Mouse (Mus musculus) adrenal gland (tissue): ENCODE results near the gene Dapk2.

ENCODE experiments used
- intact Hi-C: fragments of 180-260 bp; cut with DNase I; formaldehyde crosslinking; loops from one replicate; pipeline ENCODE4 v1.15.1; 2025

The Dapk2 gene

DNA sequence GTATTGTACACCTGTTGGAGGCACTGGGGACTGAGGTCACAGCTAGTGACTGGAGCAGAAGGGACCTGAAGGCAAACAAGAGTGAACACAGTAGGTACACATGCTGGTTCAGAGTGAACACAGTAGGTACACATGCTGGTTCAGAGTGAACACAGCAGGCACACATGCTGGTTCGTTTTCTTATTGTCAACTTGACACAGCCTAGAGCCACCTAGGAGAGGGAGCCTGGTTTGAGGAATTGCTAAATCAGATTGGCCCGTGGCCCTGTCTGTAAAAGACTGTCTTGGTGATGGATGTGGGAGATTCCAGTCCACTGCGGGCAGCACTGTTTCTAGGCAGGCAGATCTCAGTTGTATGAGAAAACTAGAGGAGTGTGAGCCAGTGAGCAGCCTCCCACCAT is 25.0 kb downstream of the Dapk2 start:
- intact Hi-C loops = no loop called here

DNA sequence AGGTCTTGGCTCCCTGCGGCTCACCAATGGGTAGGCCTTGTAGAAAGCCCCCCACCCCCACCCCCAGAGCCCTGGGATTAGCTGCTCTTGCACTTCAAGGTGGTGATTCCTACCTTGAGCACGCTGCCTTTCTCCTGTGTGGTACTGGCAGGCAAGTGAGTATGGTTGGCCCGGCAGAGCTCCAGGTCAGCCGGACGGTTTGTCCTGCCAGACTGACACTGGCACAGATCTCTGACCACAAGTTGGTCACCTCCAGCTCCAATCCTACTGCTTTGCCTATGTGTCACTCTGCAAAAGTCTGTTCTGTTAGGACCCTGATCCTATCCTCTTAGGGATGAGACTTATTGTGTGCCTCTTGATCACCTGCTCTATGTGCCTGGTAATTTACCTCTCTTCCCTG is 26.5 kb downstream of the Dapk2 start:
- intact Hi-C loops = no loop called here

GRCm38 (mm10) chr9:66186426-66186825 is 28.4 kb downstream of the Dapk2 start:
- intact Hi-C loops = no loop called here

- intact Hi-C loops = no loop called here
Observed at GRCm38 (mm10) chr9:66189026-66189425, 31.0 kb downstream of the Dapk2 start.

DNA sequence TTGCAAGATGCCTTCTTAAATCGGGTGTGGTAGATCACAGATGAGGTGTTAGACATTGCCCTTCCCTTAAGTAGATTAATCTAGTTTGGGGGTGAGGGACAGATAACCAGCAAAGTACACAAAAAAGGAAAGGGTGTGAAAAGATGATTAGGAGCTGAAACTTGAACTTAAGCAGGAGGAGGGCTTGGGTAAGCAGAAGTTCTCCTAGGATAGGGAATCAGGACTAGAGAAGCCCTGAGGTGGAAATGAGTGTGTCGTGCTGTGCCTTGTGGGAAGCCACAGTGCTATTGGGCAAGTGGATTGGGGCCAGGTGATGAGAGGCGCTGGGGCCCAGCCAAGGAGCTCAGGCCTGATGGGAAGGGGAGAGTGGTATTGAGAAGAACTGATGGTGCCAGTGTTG is 36.0 kb downstream of the Dapk2 start:
- intact Hi-C loops = no loop called here

DNA sequence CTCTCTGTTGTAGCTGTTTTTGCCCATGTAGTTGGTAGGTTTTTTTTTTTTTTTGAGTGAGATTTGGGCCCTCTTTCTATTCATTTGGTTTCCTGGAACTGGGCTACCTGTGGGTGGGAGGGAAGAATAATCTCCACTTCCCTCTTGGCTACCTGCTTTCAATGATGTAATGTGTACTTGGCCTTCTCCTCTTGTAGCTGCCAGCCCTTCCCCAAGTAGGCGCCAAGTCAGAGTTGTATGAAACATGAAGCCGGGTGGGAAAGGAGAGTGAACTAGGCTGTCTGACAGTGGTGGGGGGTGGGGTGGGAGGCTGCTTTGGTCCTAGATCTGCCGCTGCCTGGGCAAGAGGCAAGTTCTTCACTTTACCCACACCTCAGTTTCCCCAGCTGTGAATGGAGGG is 38.5 kb downstream of the Dapk2 start:
- intact Hi-C loops = no loop called here

- intact Hi-C loops = no loop called here
Observed at GRCm38 (mm10) chr9:66198533-66198932, 40.5 kb downstream of the Dapk2 start.

DNA sequence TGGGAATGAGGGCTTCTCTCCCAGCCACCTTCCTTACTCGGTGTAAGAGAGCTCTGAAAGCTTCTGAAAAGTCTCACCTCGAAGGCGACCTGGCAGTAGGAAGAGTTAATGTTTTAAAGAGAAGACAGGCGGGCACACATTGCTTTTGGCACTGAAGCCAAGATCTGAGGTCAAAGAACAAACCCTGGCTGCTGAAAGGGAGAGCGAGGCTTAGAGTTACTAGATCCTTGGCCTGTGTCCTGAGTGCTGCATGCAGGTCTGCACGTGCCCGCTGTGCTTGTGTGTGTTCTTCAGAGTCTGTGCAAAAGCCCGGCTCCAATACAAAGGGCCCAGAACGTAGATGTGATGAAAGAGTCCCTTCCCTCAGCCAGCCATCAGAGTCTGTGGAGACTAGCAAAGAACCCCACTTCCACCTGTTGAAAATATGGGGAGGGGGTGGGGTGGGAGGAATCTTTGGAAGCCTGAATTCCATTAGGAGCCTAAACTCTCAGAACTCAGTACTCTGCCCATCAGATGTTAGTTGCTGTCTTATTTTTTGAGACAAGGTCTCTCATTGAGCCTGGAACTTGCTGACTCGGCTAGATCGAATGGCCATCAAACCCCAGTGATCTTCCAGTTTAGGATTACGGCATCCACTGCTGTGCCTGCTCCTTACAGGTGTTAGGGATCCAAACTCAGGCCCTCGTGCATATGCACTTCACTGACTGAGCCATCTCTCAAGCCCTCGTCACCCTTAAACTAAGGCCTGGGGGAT is 41.8 kb downstream of the Dapk2 start:
- intact Hi-C loops = no loop called here

GRCm38 (mm10) chr9:66200411-66200789 is 42.4 kb downstream of the Dapk2 start:
- intact Hi-C loops = no loop called here

DNA sequence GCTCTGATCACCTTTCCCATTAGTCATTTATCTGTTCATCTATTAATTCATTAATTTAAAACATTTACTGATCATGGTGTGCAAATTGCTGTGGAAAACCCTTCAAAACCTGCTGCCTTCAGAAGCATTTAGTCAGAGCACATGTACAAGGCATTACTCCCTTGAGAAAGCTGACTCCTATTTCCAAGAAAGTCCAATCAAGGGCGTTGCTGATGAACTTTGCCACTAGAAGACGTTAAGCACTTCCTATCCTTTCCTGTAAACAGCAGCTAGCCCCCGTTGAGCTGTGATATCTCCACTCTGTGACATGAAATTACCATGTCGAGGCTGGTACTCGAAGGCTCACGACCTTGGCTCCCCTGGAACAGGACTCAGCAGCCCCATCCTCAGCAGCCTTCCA is 43.6 kb downstream of the Dapk2 start:
- intact Hi-C loops = no loop called here

DNA sequence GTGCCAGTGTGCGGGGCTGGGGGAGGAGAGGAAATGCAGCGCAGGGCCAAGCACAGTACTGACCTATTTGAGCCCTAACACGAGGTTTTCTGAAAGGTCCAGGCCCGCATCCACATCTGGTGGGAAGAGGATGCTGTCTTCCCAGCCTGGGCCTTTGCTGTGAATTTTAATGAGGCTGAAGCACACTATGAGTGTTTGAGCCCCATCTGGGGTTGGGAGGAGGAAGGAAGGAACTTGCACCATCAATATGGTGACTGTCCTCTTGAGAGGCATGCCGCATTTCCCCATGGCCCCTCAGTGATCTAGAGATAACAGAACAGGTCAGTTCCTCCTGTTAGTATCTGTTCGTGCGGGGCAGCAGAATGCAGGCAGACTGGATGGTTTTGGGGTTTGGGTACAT is 44.4 kb downstream of the Dapk2 start:
- intact Hi-C loops = no loop called here

GRCm38 (mm10) chr9:66205702-66206101 is 47.7 kb downstream of the Dapk2 start:
- intact Hi-C loops = no loop called here

- intact Hi-C loops = no loop called here
Observed at GRCm38 (mm10) chr9:66206825-66207224, 48.8 kb downstream of the Dapk2 start.

GRCm38 (mm10) chr9:66211420-66211819 is 53.4 kb downstream of the Dapk2 start:
- intact Hi-C loops = no loop called here

- intact Hi-C loops = no loop called here
Observed at GRCm38 (mm10) chr9:66212088-66212487, 54.1 kb downstream of the Dapk2 start.

DNA sequence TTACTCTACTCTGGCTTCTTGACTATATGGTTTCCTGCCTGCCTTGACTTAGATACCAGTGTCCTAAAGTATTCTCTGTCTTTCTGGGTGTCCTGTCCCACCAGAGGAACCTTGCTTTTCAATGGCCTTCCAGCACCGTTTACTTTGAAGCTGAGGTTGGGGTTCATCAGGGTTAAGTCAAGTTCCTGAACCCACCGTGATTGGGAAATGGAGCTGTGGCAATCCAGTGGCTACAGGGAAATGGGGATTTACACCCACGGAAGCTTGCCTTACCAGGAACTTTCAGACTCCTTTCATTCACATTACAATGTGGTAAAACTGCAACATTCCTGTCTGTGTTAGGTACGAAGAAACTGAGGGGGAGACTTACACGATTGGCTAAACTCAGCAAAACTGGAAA is 54.8 kb downstream of the Dapk2 start:
- intact Hi-C loops = no loop called here

GRCm38 (mm10) chr9:66213386-66214032 is 55.5 kb downstream of the Dapk2 start:
- intact Hi-C loops = no loop called here

- intact Hi-C loops = no loop called here
Observed at GRCm38 (mm10) chr9:66215551-66215950, 57.5 kb downstream of the Dapk2 start.

DNA sequence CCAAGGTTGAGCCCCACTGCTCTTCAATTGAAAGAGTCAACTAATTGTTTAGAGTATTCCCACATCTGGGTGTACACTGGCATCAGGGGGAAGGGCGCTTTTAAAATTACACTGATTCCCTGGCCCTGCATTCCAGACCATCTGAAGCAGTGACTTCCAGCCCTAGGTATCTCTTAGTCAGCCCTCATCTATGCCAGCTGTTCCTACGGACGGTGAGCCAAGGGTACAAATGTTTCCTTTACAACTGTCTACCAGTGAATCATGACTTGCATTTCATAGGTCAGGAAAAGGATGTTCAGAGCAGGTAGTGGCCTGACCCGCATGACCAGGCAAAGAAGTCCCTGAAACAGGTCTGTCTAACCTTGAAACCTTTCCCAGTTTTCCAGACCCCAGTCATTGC is 59.9 kb downstream of the Dapk2 start:
- intact Hi-C loops = no loop called here

- intact Hi-C loops = no loop called here
Observed at GRCm38 (mm10) chr9:66218917-66219725, 61.1 kb downstream of the Dapk2 start.

DNA sequence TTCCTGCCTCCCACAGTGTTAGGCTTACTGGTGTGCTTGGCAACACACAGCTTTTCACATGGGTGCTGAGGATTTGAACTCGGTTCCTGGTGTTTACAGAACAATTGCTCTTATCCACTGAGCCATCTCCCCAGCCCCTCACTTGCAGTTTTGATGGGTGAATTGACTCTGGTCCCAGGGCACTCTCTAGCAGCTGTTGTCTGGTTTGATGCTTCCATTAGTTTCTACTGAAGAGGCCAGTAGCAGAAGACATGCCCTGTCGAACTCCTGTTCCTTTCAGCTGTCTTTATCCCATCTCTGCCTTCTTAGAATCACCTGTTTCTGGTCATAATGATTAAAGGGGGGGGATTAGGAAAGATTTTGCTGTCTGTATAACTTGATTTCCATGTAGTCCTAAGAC is 65.8 kb downstream of the Dapk2 start:
- intact Hi-C loops = no loop called here

- intact Hi-C loops = no loop called here
Observed at GRCm38 (mm10) chr9:66225737-66226485, 67.9 kb downstream of the Dapk2 start.
